Mouse (Mus musculus): ENCODE measurements around the gene Gprasp2. TPM values are rescaled to one million over a fixed set of nuclear protein-coding genes. Genes with fewer than 3 reads are reported as not detected.

Gene Gprasp2
- total RNA-seq, 4 experiments from 2014 or later = 178 to 211 (median 189) TPM

Other genes starting within 250 kb of the Gprasp2 start
- 1 to 10 TPM; 3.2 to 6.4 (median 4.3) TPM for gene Nxf7, start 240.3 kb upstream of the Gprasp2 start, total RNA-seq (2022)
- not detected for gene Prame, start 211.3 kb upstream of the Gprasp2 start, total RNA-seq (2022)
- not detected for gene Tcp11x2, start 145.2 kb upstream of the Gprasp2 start, total RNA-seq (2022)
- gene Tmsb15a, start 113.8 kb upstream of the Gprasp2 start, total RNA-seq (2022) = not detected
- gene Armcx5, start 96.3 kb upstream of the Gprasp2 start, total RNA-seq (2022) = 10 to 100 TPM; 39.1 to 47.5 (median 40.0) TPM
- gene Gprasp1, start 96.3 kb upstream of the Gprasp2 start, total RNA-seq (2022) = 100 to 1,000 TPM; 353 to 382 (median 370) TPM
- gene Bhlhb9, start 41.4 kb upstream of the Gprasp2 start, total RNA-seq (2022) = 10 to 100 TPM; 59.8 to 72.1 (median 67.6) TPM
- gene Arxes2, start 154.8 kb downstream of the Gprasp2 start, total RNA-seq (2022) = 10 to 100 TPM; 61.5 to 72.9 (median 69.6) TPM
- 10 to 100 TPM; 33.6 to 37.0 (median 35.6) TPM for gene Arxes1, start 194.3 kb downstream of the Gprasp2 start, total RNA-seq (2022)
- gene Bex2, start 229.2 kb downstream of the Gprasp2 start, total RNA-seq (2022) = 100 to 1,000 TPM; 309 to 363 (median 335) TPM
- gene Nxf3, start 246.2 kb downstream of the Gprasp2 start, total RNA-seq (2022) = not detected

Measured in left cerebral cortex, adult 8-10 months (tissue).